9 mouse cellular contexts compared by ENCODE assay signal in the genomic region with DNA sequence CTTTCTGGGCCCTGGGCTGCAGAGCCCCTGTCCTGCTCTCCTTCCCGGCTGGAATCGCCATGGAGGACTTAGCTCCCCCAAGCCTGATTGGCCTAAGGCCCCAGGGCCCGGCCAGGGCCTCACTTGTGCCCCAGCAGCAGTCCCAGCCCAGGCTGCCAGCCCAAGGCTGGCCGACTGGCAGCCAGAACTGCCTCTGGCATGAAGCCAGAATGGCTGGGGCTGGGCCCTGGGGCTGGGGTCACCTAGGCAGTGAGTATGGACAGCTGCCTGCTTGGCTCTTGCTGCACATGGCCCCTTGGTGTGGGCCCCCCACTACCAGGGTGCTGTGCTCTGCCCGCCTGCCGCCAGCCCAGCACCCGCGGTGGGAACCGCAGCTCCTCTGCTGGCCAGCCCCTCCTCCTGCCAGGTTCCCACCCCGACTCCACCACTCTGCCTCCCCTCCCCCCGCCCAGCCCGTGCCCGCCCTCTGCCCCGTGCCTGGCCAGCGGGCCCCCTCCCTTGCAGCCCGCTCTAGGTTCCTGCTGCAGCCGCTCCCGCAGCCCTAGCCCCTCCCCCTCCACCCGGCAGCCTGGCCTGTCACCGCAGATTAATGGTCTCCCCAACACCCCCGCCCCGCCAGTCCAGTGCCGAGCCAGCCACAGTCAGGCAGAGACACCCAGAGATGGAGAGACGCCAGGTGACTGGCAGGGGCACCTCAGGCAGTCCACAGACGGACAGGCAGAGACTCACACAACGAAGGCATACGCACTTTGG. TPM values are rescaled to one million over a fixed set of nuclear protein-coding genes. Genes with fewer than 3 reads are reported as not detected.
A peak's percentile ranks its signal among the peaks of the same experiment; 100 is the strongest.
DNase-seq lines count a peak whose midpoint lies in the region; ATAC-seq lines count a peak whose summit lies in the region.
"Had no signal": no experiment of that assay in that cellular context is flagged by ENCODE, and none has a peak within 500 bp of the region (broad histone marks: within the 10 kb centered on the region; RNA-seq: fewer than 3 reads in every experiment).

No protein-coding gene starts in this region.

- H3K9me3 ChIP-seq in forebrain, embryonic 10.5 days, result no peaks in the 10 kb centered on the region; the same call in 1 of the 2 replicates
- H3K9me3 ChIP-seq in heart, embryonic 16.5 days (replicated peaks; ENCODE audit: control insufficient read depth, low read length), result no peaks in the 10 kb centered on the region
- no peaks in the 10 kb centered on the region for H3K9me3 ChIP-seq in stomach, embryonic 16.5 days (replicated peaks; ENCODE audit: control insufficient read depth, low read length)

- H3K27ac ChIP-seq in forebrain, embryonic 10.5 days, result peak overlapping the region; percentile 86
- peak overlapping the region; percentile 93 for H3K27ac ChIP-seq in heart, embryonic 16.5 days (ENCODE audit: low read length)
- peak overlapping the region; percentile 83 for H3K27ac ChIP-seq in stomach, embryonic 16.5 days (ENCODE audit: low read length)
- H3K27ac ChIP-seq: left cerebral cortex, adult 2 months had no signal

- peak overlapping the region; percentile 53 for H3K4me2 ChIP-seq in heart, embryonic 16.5 days (ENCODE audit: low read depth, low read length)
- H3K4me2 ChIP-seq in stomach, embryonic 16.5 days (ENCODE audit: low read depth, low read length), result peak overlapping the region; percentile 64

- H3K4me3 ChIP-seq in forebrain, embryonic 10.5 days, result peak overlapping the region; percentile 50
- H3K4me3 ChIP-seq in heart, embryonic 16.5 days (ENCODE audit: low read length), result peak overlapping the region; percentile 26
- H3K4me3 ChIP-seq in stomach, embryonic 16.5 days (replicated peaks; ENCODE audit: low read length), result peak overlapping the region; percentile 34
- H3K4me3 ChIP-seq: left cerebral cortex, adult 2 months had no signal

- peaks cover 69% of the 10 kb centered on the region for H3K27me3 ChIP-seq in forebrain, embryonic 10.5 days (ENCODE audit: poor library complexity, severe bottlenecking)
- H3K27me3 ChIP-seq in heart, embryonic 16.5 days (ENCODE audit: control insufficient read depth, insufficient read depth, low read length), result no peaks in the 10 kb centered on the region
- no peaks in the 10 kb centered on the region; the same call in 1 of the 2 replicates for H3K27me3 ChIP-seq in stomach, embryonic 16.5 days (ENCODE audit: control insufficient read depth, insufficient read depth, low read length)

- peaks cover 31% of the 10 kb centered on the region for H3K36me3 ChIP-seq in forebrain, embryonic 10.5 days (replicated peaks)
- H3K36me3 ChIP-seq in heart, embryonic 16.5 days (ENCODE audit: control insufficient read depth, insufficient read depth), result peaks cover 40% of the 10 kb centered on the region
- H3K36me3 ChIP-seq in stomach, embryonic 16.5 days (ENCODE audit: control insufficient read depth, insufficient read depth, low read length), result no peaks in the 10 kb centered on the region

- ATAC-seq in heart, embryonic 16.5 days (replicated peaks; ENCODE audit: extremely low read depth, insufficient read depth, low FRiP score), result peak; percentile 75
- ATAC-seq in megakaryocyte progenitor cell, adult 5-6 weeks (replicated peaks; ENCODE audit: poor library complexity), result peak; percentile 56
- ATAC-seq in stomach, embryonic 16.5 days (ENCODE audit: insufficient read depth, low FRiP score), result peak; percentile 88

- peak overlapping the region; percentile 63 for H3K9ac ChIP-seq in heart, embryonic 16.5 days (ENCODE audit: low read length)
- H3K9ac ChIP-seq in stomach, embryonic 16.5 days (ENCODE audit: low read length), result peak overlapping the region; percentile 64

- peaks cover 45% of the 10 kb centered on the region for H3K4me1 ChIP-seq in forebrain, embryonic 10.5 days
- H3K4me1 ChIP-seq in heart, embryonic 16.5 days (ENCODE audit: control insufficient read depth, insufficient read depth, low read length), result peaks cover 47% of the 10 kb centered on the region
- H3K4me1 ChIP-seq in stomach, embryonic 16.5 days (ENCODE audit: control insufficient read depth, insufficient read depth, low read length), result peaks cover 26% of the 10 kb centered on the region

- 10% methylated on average over 27 of the region's 27 CpGs for WGBS in forebrain, embryonic 10.5 days
- WGBS in heart, embryonic 16.5 days, result 5% methylated on average over 21 of the region's 27 CpGs
- WGBS in stomach, embryonic 16.5 days, result 5% methylated on average over 27 of the region's 27 CpGs

- DNase-seq in thymus, postnatal 0 days (ENCODE audit: low spot score), result peak; percentile 3
- no peak for DNase-seq in thymus, postnatal 4 days
- peak; percentile 41 for DNase-seq in forebrain, embryonic 10.5 days (ENCODE audit: extremely low spot score, low spot score)
- DNase-seq in kidney, postnatal 10 days, result peak; percentile 89
- DNase-seq in spleen, postnatal 10 days (ENCODE audit: low spot score in 2 of 2), result no peak

RNA-seq across cellular contexts. Expression of a gene that starts 22.0 kb away (rescaled TPM):
- 5.3 and 7.2 TPM in 2 replicates for polyA plus RNA-seq in thymus, postnatal 0 days (2015; fragmentation: Nextera tagmentation; extraction: Ambion mirVana)
- 17.8 and 21.3 TPM in 2 replicates for polyA plus RNA-seq in forebrain, embryonic 10.5 days (2016; fragmentation: Nextera tagmentation; extraction: Ambion mirVana)
- polyA plus RNA-seq in heart, embryonic 16.5 days (2015; fragmentation: Nextera tagmentation; extraction: Ambion mirVana), result 18.0 and 25.2 TPM in 2 replicates
- not detected in 2 replicates for total RNA-seq in megakaryocyte progenitor cell, adult 5-6 weeks (2015)
- total RNA-seq in megakaryocyte progenitor cell, adult 5-6 weeks (2017), result 0.12 TPM in 1 of 2 replicates, not detected in the other
- polyA plus RNA-seq in stomach, embryonic 16.5 days (2015; fragmentation: Nextera tagmentation; extraction: Ambion mirVana), result 5.6 and 6.5 TPM in 2 replicates

RNA-seq across cellular contexts. Expression of a gene that starts 35.2 kb away (rescaled TPM):
- polyA plus RNA-seq in thymus, postnatal 0 days (2015; fragmentation: Nextera tagmentation; extraction: Ambion mirVana), result 1.5 and 1.7 TPM in 2 replicates
- polyA plus RNA-seq in forebrain, embryonic 10.5 days (2016; fragmentation: Nextera tagmentation; extraction: Ambion mirVana), result 7.6 and 8.1 TPM in 2 replicates
- 27.3 and 31.9 TPM in 2 replicates for polyA plus RNA-seq in heart, embryonic 16.5 days (2015; fragmentation: Nextera tagmentation; extraction: Ambion mirVana)
- total RNA-seq in megakaryocyte progenitor cell, adult 5-6 weeks (2015), result 0.12 TPM in 1 of 2 replicates, not detected in the other
- not detected in 2 replicates for total RNA-seq in megakaryocyte progenitor cell, adult 5-6 weeks (2017)
- polyA plus RNA-seq in stomach, embryonic 16.5 days (2015; fragmentation: Nextera tagmentation; extraction: Ambion mirVana), result 6.5 and 7.3 TPM in 2 replicates

Comparison
In these comparisons a context has a peak if more than half of its experiments do, and no peak if none do; other contexts are left out.
1. DNase-seq: peak in thymus, postnatal 0 days (single experiment), forebrain, embryonic 10.5 days (single experiment) and kidney, postnatal 10 days (single experiment); none in thymus, postnatal 4 days (single experiment) and spleen, postnatal 10 days (0 of 2).
2. Peak in every context shown above with its lines, with median percentiles within 50 percentile points of each other: H3K27ac ChIP-seq, H3K4me3 ChIP-seq and ATAC-seq.